8 mouse cellular contexts compared by ENCODE assay signal in the genomic region with DNA sequence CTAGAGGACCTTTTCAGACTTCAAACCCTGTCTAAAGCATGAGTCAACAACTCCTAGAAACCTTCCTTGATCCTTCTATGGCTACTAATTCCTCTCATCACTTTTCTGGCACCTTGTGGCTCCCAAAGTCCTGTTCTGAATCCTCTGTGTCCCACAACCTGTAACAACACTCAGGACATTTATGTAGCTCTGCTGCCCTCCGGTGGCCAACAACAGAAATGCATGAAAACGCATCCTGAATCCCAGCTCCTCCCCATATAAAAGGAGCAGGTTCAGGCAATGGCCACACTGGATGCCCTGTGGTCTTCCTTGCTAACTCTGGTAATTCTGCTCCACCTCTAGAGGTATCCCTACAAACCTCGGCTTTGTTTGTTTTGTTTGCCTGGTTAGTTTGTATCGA. TPM values are rescaled to one million over a fixed set of nuclear protein-coding genes. Genes with fewer than 3 reads are reported as not detected.
A peak's percentile ranks its signal among the peaks of the same experiment; 100 is the strongest.
DNase-seq lines count a peak whose midpoint lies in the region; ATAC-seq and TF ChIP-seq lines count a peak whose summit lies in the region.

No protein-coding gene starts in this region.

- no peak overlapping the region for H3K4me2 ChIP-seq in forebrain, embryonic 11.5 days (ENCODE audit: low read depth, low read length, severe bottlenecking)
- no peak overlapping the region for H3K4me2 ChIP-seq in hindbrain, embryonic 14.5 days (replicated peaks)

- peak; percentile 44 to 72 for DNase-seq in heart, adult 2 months
- DNase-seq in heart, postnatal 25 days (ENCODE audit: low spot score) = no peak
- DNase-seq in c-Kit-negative CD71-positive TER-119-positive erythroid progenitor cells, embryonic 14.5 days (ENCODE audit: low read depth, low spot score) = peak; percentile 36
- DNase-seq in forebrain, embryonic 11.5 days (ENCODE audit: low spot score) = peak; percentile 87
- peak; percentile 87 for DNase-seq in hindbrain, embryonic 14.5 days (ENCODE audit: low spot score)
- DNase-seq in layer of hippocampus, adult 9-11 months = peak; percentile 41
- peak; percentile 77 for DNase-seq in lung, postnatal 36 days
- peak; percentile 45 for DNase-seq in spleen, adult 12 weeks (ENCODE audit: low spot score)

- 0 out of 2 replicates have a peak, but pooled peaks cover 1% of the 10 kb centered on the region for H3K27me3 ChIP-seq in heart, adult 2 months (ENCODE audit: control insufficient read depth, insufficient read depth, low read length)
- H3K27me3 ChIP-seq in forebrain, embryonic 11.5 days (ENCODE audit: control insufficient read depth, insufficient read depth, low read length) = no peaks in the 10 kb centered on the region
- no peaks in the 10 kb centered on the region for H3K27me3 ChIP-seq in hindbrain, embryonic 14.5 days (ENCODE audit: control insufficient read depth, insufficient read depth, low read length)

- no peak for TF ChIP-seq POLR2A in heart, adult 2 months (IDR thresholded peaks at IDR 0.05; ENCODE audit: insufficient read depth, low read depth, low read length)

- H3K79me2 ChIP-seq in heart, adult 2 months (replicated peaks; ENCODE audit: control insufficient read depth, insufficient read depth, low read length) = no peaks in the 10 kb centered on the region

- no peak overlapping the region for H3K27ac ChIP-seq in heart, adult 2 months
- no peak overlapping the region for H3K27ac ChIP-seq in forebrain, embryonic 11.5 days (ENCODE audit: low read depth, low read length)
- H3K27ac ChIP-seq in hindbrain, embryonic 14.5 days = no peak overlapping the region

- H3K9me3 ChIP-seq in forebrain, embryonic 11.5 days (ENCODE audit: control insufficient read depth, low read length) = no peaks in the 10 kb centered on the region
- H3K9me3 ChIP-seq in hindbrain, embryonic 14.5 days (ENCODE audit: control insufficient read depth, low read length) = no peaks in the 10 kb centered on the region

- H3K4me1 ChIP-seq in heart, adult 2 months (ENCODE audit: control insufficient read depth, insufficient read depth, low read length) = no peaks in the 10 kb centered on the region
- no peaks in the 10 kb centered on the region; the same call in none of the 2 replicates for H3K4me1 ChIP-seq in forebrain, embryonic 11.5 days (replicated peaks; ENCODE audit: control insufficient read depth, insufficient read depth, low read length)
- H3K4me1 ChIP-seq in hindbrain, embryonic 14.5 days (replicated peaks; ENCODE audit: control insufficient read depth, insufficient read depth, low read length) = no peaks in the 10 kb centered on the region

- H3K4me3 ChIP-seq in heart, adult 2 months = no peak overlapping the region
- H3K4me3 ChIP-seq in forebrain, embryonic 11.5 days (ENCODE audit: low read depth, low read length) = no peak overlapping the region
- no peak overlapping the region for H3K4me3 ChIP-seq in hindbrain, embryonic 14.5 days (replicated peaks; ENCODE audit: low read length)

- H3K9ac ChIP-seq in heart, adult 2 months (ENCODE audit: low read depth, low read length) = no peak overlapping the region
- H3K9ac ChIP-seq in forebrain, embryonic 11.5 days (ENCODE audit: low read length) = no peak overlapping the region
- H3K9ac ChIP-seq in hindbrain, embryonic 14.5 days = no peak overlapping the region

- ATAC-seq in forebrain, embryonic 11.5 days (replicated peaks; ENCODE audit: low FRiP score) = no peak
- ATAC-seq in hindbrain, embryonic 14.5 days (ENCODE audit: low FRiP score) = no peak

- peak; percentile 83; the same call in 1 of the 2 replicates for TF ChIP-seq EP300 in heart, adult 2 months (IDR thresholded peaks at IDR 0.05; ENCODE audit: insufficient read depth, low read depth, low read length)

- no peaks in the 10 kb centered on the region for H3K36me3 ChIP-seq in heart, adult 2 months (ENCODE audit: control insufficient read depth, insufficient read depth, low read length)
- H3K36me3 ChIP-seq in forebrain, embryonic 11.5 days (ENCODE audit: control insufficient read depth, insufficient read depth, low read length) = no peaks in the 10 kb centered on the region
- H3K36me3 ChIP-seq in hindbrain, embryonic 14.5 days (replicated peaks; ENCODE audit: control insufficient read depth, insufficient read depth) = no peaks in the 10 kb centered on the region

- WGBS in heart, adult 2 months = 10% methylated on average over 4 of the region's 4 CpGs
- WGBS in forebrain, embryonic 11.5 days = 8% methylated on average over 4 of the region's 4 CpGs
- WGBS in hindbrain, embryonic 14.5 days = 9% methylated on average over 4 of the region's 4 CpGs

- intact Hi-C loops in heart, adult 2 months (cut with DNase I) = loop anchor here (2.0 to 5.0 kb wide), 3 partner anchors 48 to 368 kb away; no protein-coding TSS in a partner anchor
- intact Hi-C loops in heart, postnatal 25 days (cut with DNase I) = loop anchor here (1.0 to 5.0 kb wide), 4 partner anchors 50 to 492 kb away; partner anchors contain the start of gene 4930590J08Rik

- TF ChIP-seq CTCF in heart, adult 2 months (IDR thresholded peaks at IDR 0.05) = peak; percentile 90

RNA-seq across cellular contexts. Expression of gene Trh, which starts 24.6 kb away (rescaled TPM):
- not detected for total RNA-seq in heart, adult 2 months (2021)
- polyA plus RNA-seq in heart, adult 2 months (2012; rRNA removed) = not detected in 2 replicates
- total RNA-seq in heart, postnatal 25 days (2021) = not detected
- 1.0 and 1.2 TPM in 2 replicates for polyA plus RNA-seq in forebrain, embryonic 11.5 days (2014; fragmentation: Nextera tagmentation; extraction: Ambion mirVana)
- polyA plus RNA-seq in hindbrain, embryonic 14.5 days (2014; fragmentation: Nextera tagmentation; extraction: Ambion mirVana) = 2.1 and 2.3 TPM in 2 replicates

RNA-seq across cellular contexts. Expression of gene Rbsn, which starts 54.3 kb away (rescaled TPM):
- total RNA-seq in heart, adult 2 months (2021) = 10 to 100 TPM; 11.6 to 15.7 TPM
- polyA plus RNA-seq in heart, adult 2 months (2012; rRNA removed) = 6.4 and 11.3 TPM in 2 replicates
- total RNA-seq in heart, postnatal 25 days (2021) = 10 to 100 TPM; 12.4 to 16.4 TPM
- polyA plus RNA-seq in forebrain, embryonic 11.5 days (2014; fragmentation: Nextera tagmentation; extraction: Ambion mirVana) = 20.0 and 22.2 TPM in 2 replicates
- polyA plus RNA-seq in hindbrain, embryonic 14.5 days (2014; fragmentation: Nextera tagmentation; extraction: Ambion mirVana) = 22.4 and 26.8 TPM in 2 replicates
